ENCODE assay signal across 17 mouse cellular contexts in genomic region chr7:103870667-103871066, GRCm38 (mm10). TPM values are rescaled to one million over a fixed set of nuclear protein-coding genes. Genes with fewer than 3 reads are reported as not detected.
DNase-seq lines count a peak whose midpoint lies in the region; ATAC-seq and TF ChIP-seq lines count a peak whose summit lies in the region.
"Had no signal": no experiment of that assay in that cellular context is flagged by ENCODE, and none has a peak within 500 bp of the region (broad histone marks: within the 10 kb centered on the region; RNA-seq: fewer than 3 reads in every experiment).

No protein-coding gene starts in this region.

- no peaks in the 10 kb centered on the region for H3K27me3 ChIP-seq in limb, embryonic 11.5 days (ENCODE audit: control insufficient read depth, insufficient read depth, low read length)
- no peaks in the 10 kb centered on the region for H3K27me3 ChIP-seq in limb, embryonic 10.5 days (ENCODE audit: low read depth, poor library complexity, severe bottlenecking)
- H3K27me3 ChIP-seq: embryonic facial prominence, embryonic 15.5 days; hindbrain, embryonic 13.5 days; neural tube, embryonic 15.5 days had no signal

- no peak for DNase-seq in limb, embryonic 11.5 days (ENCODE audit: low spot score)
- DNase-seq in limb, embryonic 10.5 days (ENCODE audit: low spot score): no peak
- DNase-seq in c-Kit-positive CD71-negative TER-119-negative erythroid progenitor cells, embryonic 14.5 days (ENCODE audit: low read depth): peak; percentile 45
- DNase-seq in liver: peak; percentile 84
- peak; percentile 20 for DNase-seq in skeletal muscle tissue, adult 2 months (ENCODE audit: low read depth, low spot score)
- no peak for DNase-seq in left cerebral cortex, adult 2 months (ENCODE audit: extremely low spot score in 1 of 2, low spot score in 2 of 2)
- DNase-seq in thymus, postnatal 36 days: no peak
- DNase-seq: adrenal gland, adult 2 months; gastrocnemius, postnatal 36 days; layer of hippocampus, adult 9-11 months; left cerebral cortex, postnatal 4 days; lung, postnatal 36 days had no signal

- H3K4me3 ChIP-seq in limb, embryonic 11.5 days (ENCODE audit: low read depth, low read length): no peak overlapping the region
- no peak overlapping the region for H3K4me3 ChIP-seq in limb, embryonic 10.5 days
- H3K4me3 ChIP-seq in left cerebral cortex, adult 2 months: no peak overlapping the region
- H3K4me3 ChIP-seq: embryonic facial prominence, embryonic 15.5 days; hindbrain, embryonic 13.5 days; neural tube, embryonic 15.5 days had no signal

- no peak overlapping the region for H3K9ac ChIP-seq in limb, embryonic 11.5 days (ENCODE audit: low read length)
- H3K9ac ChIP-seq: embryonic facial prominence, embryonic 15.5 days; hindbrain, embryonic 13.5 days; neural tube, embryonic 15.5 days had no signal

- intact Hi-C loops in left cerebral cortex, adult 2 months (cut with DNase I): loop anchor here (5.0 kb wide), 1 partner anchor 1203 kb away; no protein-coding TSS in a partner anchor

- no peak for TF ChIP-seq CTCF in left cerebral cortex, adult 2 months (IDR thresholded peaks at IDR 0.05)

- no peaks in the 10 kb centered on the region for H3K36me3 ChIP-seq in limb, embryonic 11.5 days (ENCODE audit: control insufficient read depth, insufficient read depth, low read length)
- H3K36me3 ChIP-seq in limb, embryonic 10.5 days: no peaks in the 10 kb centered on the region
- H3K36me3 ChIP-seq: embryonic facial prominence, embryonic 15.5 days; hindbrain, embryonic 13.5 days; neural tube, embryonic 15.5 days had no signal

- H3K4me1 ChIP-seq in limb, embryonic 11.5 days (ENCODE audit: control insufficient read depth, insufficient read depth, low read length): no peaks in the 10 kb centered on the region
- H3K4me1 ChIP-seq in limb, embryonic 10.5 days: no peaks in the 10 kb centered on the region
- H3K4me1 ChIP-seq: embryonic facial prominence, embryonic 15.5 days; hindbrain, embryonic 13.5 days; neural tube, embryonic 15.5 days had no signal

- ATAC-seq in limb, embryonic 11.5 days (ENCODE audit: insufficient number of reproducible peaks, low FRiP score, low TSS enrichment, low read depth): 0 out of 2 replicates have a peak, but pooled peaks have one; percentile 31

- no peak overlapping the region for H3K27ac ChIP-seq in limb, embryonic 11.5 days (replicated peaks; ENCODE audit: low read depth, low read length)
- no peak overlapping the region for H3K27ac ChIP-seq in limb, embryonic 10.5 days
- H3K27ac ChIP-seq in left cerebral cortex, adult 2 months: no peak overlapping the region
- H3K27ac ChIP-seq: embryonic facial prominence, embryonic 15.5 days; hindbrain, embryonic 13.5 days; neural tube, embryonic 15.5 days had no signal

- no peaks in the 10 kb centered on the region for H3K9me3 ChIP-seq in limb, embryonic 11.5 days (ENCODE audit: control insufficient read depth, low read length)
- no peaks in the 10 kb centered on the region for H3K9me3 ChIP-seq in limb, embryonic 10.5 days (replicated peaks)
- H3K9me3 ChIP-seq: embryonic facial prominence, embryonic 15.5 days; hindbrain, embryonic 13.5 days; neural tube, embryonic 15.5 days had no signal

- H3K4me2 ChIP-seq in limb, embryonic 11.5 days (ENCODE audit: low read depth, severe bottlenecking): no peak overlapping the region
- H3K4me2 ChIP-seq: embryonic facial prominence, embryonic 15.5 days; hindbrain, embryonic 13.5 days; neural tube, embryonic 15.5 days had no signal

RNA-seq across cellular contexts. Expression of gene Olfr66, which starts 15.4 kb away (rescaled TPM):
- polyA plus RNA-seq in limb, embryonic 11.5 days (2014; fragmentation: Nextera tagmentation; extraction: Ambion mirVana): not detected in 2 replicates
- not detected in 2 replicates for polyA plus RNA-seq in limb, embryonic 10.5 days (2016; fragmentation: Nextera tagmentation; extraction: Ambion mirVana)
- not detected for total RNA-seq in left cerebral cortex, adult 2 months (2021)
- total RNA-seq: adrenal gland, adult 2 months; gastrocnemius, postnatal 36 days; left cerebral cortex, postnatal 4 days; monocyte, adult 5-6 weeks had no signal
- polyA plus RNA-seq: adrenal gland, adult 2 months; embryonic facial prominence, embryonic 15.5 days; hindbrain, embryonic 13.5 days; kidney, embryonic 16.5 days; neural tube, embryonic 15.5 days had no signal

RNA-seq across cellular contexts. Expression of gene Hbb-y, which starts 17.7 kb away (rescaled TPM):
- 7,439 and 7,962 TPM in 2 replicates for polyA plus RNA-seq in limb, embryonic 11.5 days (2014; fragmentation: Nextera tagmentation; extraction: Ambion mirVana)
- polyA plus RNA-seq in limb, embryonic 10.5 days (2016; fragmentation: Nextera tagmentation; extraction: Ambion mirVana): 6,719 and 7,575 TPM in 2 replicates
- not detected for total RNA-seq in left cerebral cortex, adult 2 months (2021)
- total RNA-seq: adrenal gland, adult 2 months; gastrocnemius, postnatal 36 days; left cerebral cortex, postnatal 4 days; monocyte, adult 5-6 weeks had no signal
- polyA plus RNA-seq: adrenal gland, adult 2 months had no signal

RNA-seq across cellular contexts. Expression of gene Olfr64, which starts 23.6 kb away (rescaled TPM):
- not detected in 2 replicates for polyA plus RNA-seq in limb, embryonic 11.5 days (2014; fragmentation: Nextera tagmentation; extraction: Ambion mirVana)
- not detected in 2 replicates for polyA plus RNA-seq in limb, embryonic 10.5 days (2016; fragmentation: Nextera tagmentation; extraction: Ambion mirVana)
- total RNA-seq in left cerebral cortex, adult 2 months (2021): not detected
- total RNA-seq: adrenal gland, adult 2 months; gastrocnemius, postnatal 36 days; left cerebral cortex, postnatal 4 days; monocyte, adult 5-6 weeks had no signal
- polyA plus RNA-seq: adrenal gland, adult 2 months; hindbrain, embryonic 13.5 days; kidney, embryonic 16.5 days; neural tube, embryonic 15.5 days had no signal

RNA-seq across cellular contexts. Expression of gene Hbb-bh1, which starts 27.7 kb away (rescaled TPM):
- polyA plus RNA-seq in limb, embryonic 11.5 days (2014; fragmentation: Nextera tagmentation; extraction: Ambion mirVana): 1,749 and 1,831 TPM in 2 replicates
- polyA plus RNA-seq in limb, embryonic 10.5 days (2016; fragmentation: Nextera tagmentation; extraction: Ambion mirVana): 2,391 and 3,747 TPM in 2 replicates
- total RNA-seq in left cerebral cortex, adult 2 months (2021): not detected
- total RNA-seq: adrenal gland, adult 2 months; gastrocnemius, postnatal 36 days; left cerebral cortex, postnatal 4 days; monocyte, adult 5-6 weeks had no signal
- polyA plus RNA-seq: adrenal gland, adult 2 months had no signal

RNA-seq across cellular contexts. Expression of gene Hbb-bh2, which starts 30.3 kb away (rescaled TPM):
- not detected in 2 replicates for polyA plus RNA-seq in limb, embryonic 11.5 days (2014; fragmentation: Nextera tagmentation; extraction: Ambion mirVana)
- 0.29 TPM in 1 of 2 replicates, not detected in the other for polyA plus RNA-seq in limb, embryonic 10.5 days (2016; fragmentation: Nextera tagmentation; extraction: Ambion mirVana)
- not detected for total RNA-seq in left cerebral cortex, adult 2 months (2021)
- total RNA-seq: adrenal gland, adult 2 months; gastrocnemius, postnatal 36 days; left cerebral cortex, postnatal 4 days; monocyte, adult 5-6 weeks had no signal
- polyA plus RNA-seq: adrenal gland, adult 2 months; embryonic facial prominence, embryonic 15.5 days; hindbrain, embryonic 13.5 days; kidney, embryonic 16.5 days; neural tube, embryonic 15.5 days had no signal

Comparison
In these comparisons a context has a peak if more than half of its experiments do, and no peak if none do; other contexts are left out.
1. DNase-seq: peak in c-Kit-positive CD71-negative TER-119-negative erythroid progenitor cells, embryonic 14.5 days (single experiment), liver (single experiment) and skeletal muscle tissue, adult 2 months (single experiment); none in limb, embryonic 11.5 days (single experiment), limb, embryonic 10.5 days (single experiment), left cerebral cortex, adult 2 months (0 of 2) and thymus, postnatal 36 days (0 of 2).